Mouse (Mus musculus) liver, embryonic 13.5 days (tissue): ENCODE results near the gene Atp5g1. TPM values are rescaled to one million over a fixed set of nuclear protein-coding genes. Genes with fewer than 3 reads are reported as not detected.
A peak's percentile ranks its signal among the peaks of the same experiment; 100 is the strongest.
"Not testable (repeated sequence)": the region's sequence is repeated elsewhere in the genome, so short reads cannot be mapped to it uniquely, and the experiment has no call there.

ENCODE experiments used
- ATAC-seq: fragments of 200-750 bp; cut with Nextera tagmentation; 2 replicates; pipeline ENCODE4 v1.8.0; 2017; ENCODE audit warnings: low read depth, mild to moderate bottlenecking, moderate number of reproducible peaks, moderate library complexity
- DNase-seq: peaks from one replicate; pipeline ENCODE4 v3.0.0; 2022
- H3K27ac ChIP-seq: fragments of 300-500 bp; sonication (generic); 2 replicates; pipeline ENCODE4 v1.5.1; 2015; ENCODE audit warnings: moderate library complexity, mild to moderate bottlenecking, inconsistent platforms
- H3K27me3 ChIP-seq: fragments of 300-500 bp; sonication (generic); 2 replicates; pipeline ENCODE4 v1.6.1; 2015; ENCODE audit warnings: mild to moderate bottlenecking, inconsistent platforms
- H3K36me3 ChIP-seq: fragments of 300-500 bp; sonication (generic); 2 replicates; pipeline ENCODE4 v1.6.1; 2015; ENCODE audit warnings: mild to moderate bottlenecking, inconsistent platforms
- H3K4me1 ChIP-seq: fragments of 300-500 bp; sonication (generic); replicated peaks from 2 replicates; pipeline ENCODE4 v1.6.1; 2015; ENCODE audit warnings: inconsistent platforms
- H3K4me2 ChIP-seq: fragments of 300-500 bp; sonication (generic); 2 replicates; pipeline ENCODE4 v1.6.1; 2015; ENCODE audit warnings: inconsistent platforms, mild to moderate bottlenecking, moderate library complexity
- H3K4me3 ChIP-seq: fragments of 300-500 bp; sonication (generic); replicated peaks from 2 replicates; pipeline ENCODE4 v1.5.1; 2015; ENCODE audit warnings: mild to moderate bottlenecking, inconsistent platforms
- H3K9ac ChIP-seq: fragments of 300-500 bp; sonication (generic); 2 replicates; pipeline ENCODE4 v1.6.1; 2015; ENCODE audit warnings: mild to moderate bottlenecking, inconsistent platforms
- H3K9me3 ChIP-seq: fragments of 300-500 bp; sonication (generic); replicated peaks from 2 replicates; pipeline ENCODE4 v1.6.1; 2016; ENCODE audit warnings: inconsistent platforms
- WGBS: fragments of 180-500 bp; shearing (Covaris S2); methylation state at CpG from one replicate; pipeline ENCODE4 v1.1.7; 2015; ENCODE audit not compliant: insufficient replicate concordance; 5-methylcytosine and 5-hydroxymethylcytosine counted together
- polyA plus RNA-seq: library from polyadenylated mRNA; unstranded; fragments of >200 nt; fragmentation: Nextera tagmentation; extraction: Ambion mirVana; gene quantifications from 2 replicates; pipeline ENCODE4 v1.2.1, GENCODE M21; 2015

Atp5g1 gene
- polyA plus RNA-seq = 578 and 628 TPM in 2 replicates

DNA sequence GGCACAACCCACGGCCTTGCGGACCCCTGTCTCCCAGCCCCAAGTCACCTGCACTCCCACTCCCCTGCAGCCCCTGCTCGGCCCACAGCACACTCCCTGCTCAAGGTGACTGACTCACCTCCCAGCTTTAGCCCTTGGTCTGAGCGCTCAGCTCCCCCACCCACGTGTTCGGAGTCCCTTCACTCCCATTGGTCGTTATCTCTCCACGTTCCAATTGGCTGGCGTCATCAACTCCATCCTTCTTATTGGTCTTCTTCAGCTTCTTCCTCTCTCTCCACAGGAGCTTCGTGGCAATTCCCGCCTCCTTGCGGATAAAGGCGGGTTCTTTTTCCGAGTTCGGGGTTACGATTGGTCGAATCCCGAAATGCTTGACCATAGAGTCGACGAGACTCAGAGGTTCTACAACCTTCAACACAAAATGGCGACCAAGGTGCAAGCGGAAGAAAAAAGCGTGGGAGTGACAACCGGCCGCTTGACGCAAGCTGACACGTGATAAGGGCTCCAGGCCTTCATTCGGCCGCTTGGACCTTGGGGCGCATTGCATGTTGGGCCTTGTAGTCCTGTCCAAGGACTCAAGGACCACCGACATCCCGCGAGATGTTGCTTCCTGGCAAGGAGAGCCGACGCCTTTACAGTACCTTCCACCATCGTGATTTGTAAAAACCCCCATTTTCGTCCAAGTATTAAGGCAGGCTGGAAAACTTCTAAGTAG, at the start of gene Atp5g1:
Gene Atp5g1 (minus strand): TSS at position 162 of the 712 bp plus-strand sequence.
- peaks cover 26% of the 10 kb centered on the region for H3K36me3 ChIP-seq
- H3K27me3 ChIP-seq = no peaks in the 10 kb centered on the region
- H3K9ac ChIP-seq = peak within 1 kb of the TSS; percentile 85
- H3K4me2 ChIP-seq = peak within 1 kb of the TSS; percentile 92
- H3K4me3 ChIP-seq = peak within 1 kb of the TSS; percentile 79
- peak; percentile 99 for DNase-seq
- WGBS = under 1% methylated on average over 37 of the region's 37 CpGs
- H3K9me3 ChIP-seq = no peaks in the 10 kb centered on the region
- peaks cover 44% of the 10 kb centered on the region for H3K4me1 ChIP-seq
- peak within 1 kb of the TSS; percentile 79 for H3K27ac ChIP-seq
- peak; percentile 93 for ATAC-seq

DNA sequence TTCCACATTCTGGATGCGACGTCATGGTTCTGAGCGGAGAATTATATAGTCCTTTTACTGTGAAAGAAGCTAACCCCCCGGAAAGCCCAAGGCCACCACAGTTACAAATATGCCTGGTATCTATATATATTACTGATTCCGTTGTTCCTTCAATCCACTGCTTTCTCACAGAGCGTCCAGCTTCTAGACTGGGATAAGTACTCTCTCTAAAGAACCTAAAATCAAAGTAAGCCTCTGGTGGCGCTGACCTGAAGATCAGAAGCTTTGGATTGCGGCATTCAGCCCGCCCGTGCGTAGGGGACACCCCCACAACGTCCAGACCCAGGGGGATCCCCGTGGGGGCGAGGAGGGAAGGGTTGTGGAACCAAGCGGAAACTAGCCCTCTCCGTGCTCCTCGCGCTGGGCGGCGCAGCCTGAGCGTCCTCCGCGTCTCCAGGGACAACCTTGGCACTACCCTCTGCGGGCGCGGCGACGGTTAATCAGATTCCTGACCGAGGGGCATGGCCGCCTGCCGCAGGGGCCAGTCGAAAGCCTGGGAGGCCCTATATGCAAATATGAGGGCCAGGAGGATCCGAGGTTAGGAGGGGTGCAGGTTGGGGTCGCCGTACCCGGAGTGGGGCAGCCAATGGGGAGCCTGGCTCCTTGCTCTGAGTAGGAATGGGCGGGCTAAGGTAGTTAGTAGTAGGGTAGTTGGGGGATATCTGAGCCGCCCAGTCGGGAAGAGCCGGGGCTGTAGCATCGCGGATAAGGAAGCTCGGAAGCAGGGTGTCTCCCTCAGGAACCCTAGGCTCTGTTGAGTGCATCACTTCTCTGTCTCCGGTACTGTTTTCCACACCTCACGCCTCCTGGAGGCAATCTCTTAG, 48.8 kb upstream of the Atp5g1 start:
- H3K9me3 ChIP-seq = no peaks in the 10 kb centered on the region
- peak overlapping the region; percentile 37 for H3K4me3 ChIP-seq
- H3K36me3 ChIP-seq = no peaks in the 10 kb centered on the region
- no peak overlapping the region for H3K9ac ChIP-seq
- peaks cover 51% of the 10 kb centered on the region for H3K27me3 ChIP-seq
- ATAC-seq (no peak; the same call in 1 of the 2 replicates), DNase-seq (no peak)
- WGBS = 3% methylated on average over 45 of the region's 45 CpGs
- peaks cover 8% of the 10 kb centered on the region for H3K4me1 ChIP-seq
- no peak overlapping the region for H3K27ac ChIP-seq
- H3K4me2 ChIP-seq = peak overlapping the region; percentile 57

DNA sequence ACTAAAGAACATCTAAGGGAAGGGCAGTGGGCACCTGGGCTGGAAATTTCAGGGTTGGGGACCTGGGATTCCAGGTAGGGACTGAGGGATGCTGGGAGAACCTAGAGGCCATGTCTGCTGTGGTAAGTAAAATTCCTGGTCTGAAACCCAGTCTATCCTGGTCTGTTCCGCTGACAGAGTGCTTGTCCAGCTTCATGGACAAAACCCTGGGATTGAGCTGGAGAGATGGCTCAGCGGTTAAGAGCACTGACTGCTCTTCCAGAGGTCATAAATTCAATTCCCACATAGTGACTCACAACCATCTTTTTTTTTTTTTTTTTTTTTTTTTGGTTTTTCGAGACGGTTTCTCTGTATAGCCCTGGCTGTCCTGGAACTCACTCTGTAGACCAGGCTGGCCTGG, 47.3 kb upstream of the Atp5g1 start:
- H3K27ac ChIP-seq, DNase-seq, H3K4me3 ChIP-seq, H3K36me3 ChIP-seq, H3K4me2 ChIP-seq, H3K4me1 ChIP-seq, H3K9ac ChIP-seq, H3K9me3 ChIP-seq, ATAC-seq: not testable (repeated sequence)
- 60% methylated on average over 4 of the region's 4 CpGs for WGBS
- H3K27me3 ChIP-seq = peaks cover 51% of the 10 kb centered on the region

DNA sequence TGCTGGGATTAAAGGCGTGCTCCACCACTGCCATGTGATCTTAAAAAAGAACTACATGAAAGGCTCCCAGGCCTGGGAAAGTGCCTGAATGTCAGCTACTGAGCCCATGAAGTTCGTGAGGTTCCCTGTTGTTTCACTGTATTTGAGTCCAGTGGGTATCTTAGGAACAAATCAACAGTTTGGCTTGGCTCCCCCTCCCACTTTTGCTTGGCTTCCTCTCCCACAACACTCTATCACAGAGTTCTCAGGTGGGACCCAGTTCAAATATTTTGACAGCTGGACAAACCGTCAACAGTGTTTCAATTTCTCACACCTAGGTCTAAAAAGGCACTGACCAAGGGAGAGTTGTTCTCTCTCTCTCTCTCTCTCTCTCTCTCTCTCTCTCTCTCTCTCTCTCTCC, 43.9 kb upstream of the Atp5g1 start:
- H3K27me3 ChIP-seq = peaks cover 29% of the 10 kb centered on the region
- no peak overlapping the region for H3K9ac ChIP-seq
- H3K4me3 ChIP-seq = no peak overlapping the region
- no peak overlapping the region for H3K4me2 ChIP-seq
- 44% methylated on average over 3 of the region's 3 CpGs for whole genome bisulfite sequencing
- ATAC-seq (no peak), DNase-seq (no peak)
- no peaks in the 10 kb centered on the region for H3K36me3 ChIP-seq
- H3K4me1 ChIP-seq = peaks cover 7% of the 10 kb centered on the region
- no peaks in the 10 kb centered on the region for H3K9me3 ChIP-seq
- no peak overlapping the region for H3K27ac ChIP-seq

DNA sequence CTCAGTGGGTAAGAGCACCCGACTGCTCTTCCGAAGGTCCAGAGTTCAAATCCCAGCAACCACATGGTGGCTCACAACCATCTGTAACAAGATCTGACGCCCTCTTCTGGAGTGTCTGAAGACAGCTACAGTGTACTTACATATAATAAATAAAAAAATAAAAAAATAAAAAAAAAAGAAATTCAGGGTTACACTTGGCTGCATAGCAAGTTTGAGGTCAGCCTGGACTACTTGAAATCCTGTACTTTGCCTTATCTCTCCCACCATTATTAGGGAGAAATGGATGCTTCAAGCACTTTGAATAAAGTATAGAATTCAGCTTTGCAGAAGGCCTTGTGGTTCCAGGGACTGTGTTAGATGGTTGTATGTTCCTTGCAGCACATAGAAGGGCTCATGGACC, 41.5 kb upstream of the Atp5g1 start:
- not testable (repeated sequence) for H3K27me3 ChIP-seq, H3K9ac ChIP-seq, H3K9me3 ChIP-seq, H3K27ac ChIP-seq, ATAC-seq, H3K4me1 ChIP-seq, H3K36me3 ChIP-seq, H3K4me3 ChIP-seq, H3K4me2 ChIP-seq, DNase-seq
- 51% methylated on average over 3 of the region's 3 CpGs for WGBS

DNA sequence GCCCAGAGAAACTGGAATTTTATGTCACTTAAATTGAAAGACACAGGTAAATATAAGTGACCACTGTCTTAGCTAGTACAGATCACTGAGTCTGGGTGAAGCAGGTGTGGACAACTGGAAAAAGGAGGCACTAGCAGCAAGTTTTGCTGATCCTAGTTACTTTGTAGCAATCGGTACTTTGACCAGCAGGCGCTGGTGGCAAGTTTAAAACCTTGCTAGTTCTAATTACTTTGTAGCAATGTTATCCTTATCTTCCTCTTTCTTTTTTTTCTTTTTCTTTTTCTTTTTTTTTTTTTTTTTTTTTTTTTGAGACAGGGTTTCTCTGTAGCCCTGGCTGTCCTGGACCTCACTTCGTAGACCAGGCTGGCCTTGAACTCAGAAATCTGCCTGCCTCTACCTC, 40.6 kb upstream of the Atp5g1 start:
- Histone ChIP-seq H3K9ac (no peak overlapping the region), H3K4me2 (no peak overlapping the region), H3K36me3 (no peaks in the 10 kb centered on the region), H3K27ac (no peak overlapping the region), H3K27me3 (peaks cover 5% of the 10 kb centered on the region; the same call in 1 of the 2 replicates), H3K9me3 (no peaks in the 10 kb centered on the region), H3K4me1 (no peaks in the 10 kb centered on the region), H3K4me3 (no peak overlapping the region)
- 76% methylated on average over 3 of the region's 3 CpGs for WGBS
- no peak for DNase-seq
- no peak for ATAC-seq

DNA sequence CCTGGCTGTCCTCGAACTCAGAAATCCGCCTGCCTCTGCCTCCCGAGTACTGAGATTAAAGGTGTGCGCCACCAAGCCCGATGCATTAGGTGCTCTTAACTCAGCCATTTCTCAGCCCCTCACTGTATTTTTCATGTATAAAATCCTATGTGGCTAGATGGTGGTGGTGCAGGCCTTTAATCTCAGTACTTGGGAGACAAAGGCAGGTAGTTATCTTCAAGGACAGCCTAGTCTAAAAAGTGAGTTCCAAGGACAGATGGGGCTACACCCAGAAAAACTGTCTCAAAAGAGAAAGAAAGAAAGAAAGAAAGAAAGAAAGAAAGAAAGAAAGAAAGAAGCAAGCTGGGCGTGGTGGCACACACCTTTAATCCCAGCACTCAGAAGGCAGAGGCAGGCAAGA, 39.9 kb upstream of the Atp5g1 start:
- ATAC-seq (no peak), DNase-seq (no peak)
- Histone ChIP-seq H3K27ac (no peak overlapping the region), H3K36me3 (no peaks in the 10 kb centered on the region), H3K4me2 (no peak overlapping the region), H3K4me1 (no peaks in the 10 kb centered on the region), H3K9ac (no peak overlapping the region), H3K4me3 (no peak overlapping the region), H3K9me3 (no peaks in the 10 kb centered on the region), H3K27me3 (0 out of 2 replicates have a peak, but pooled peaks cover 5% of the 10 kb centered on the region)
- WGBS = 67% methylated on average over 6 of the region's 6 CpGs

DNA sequence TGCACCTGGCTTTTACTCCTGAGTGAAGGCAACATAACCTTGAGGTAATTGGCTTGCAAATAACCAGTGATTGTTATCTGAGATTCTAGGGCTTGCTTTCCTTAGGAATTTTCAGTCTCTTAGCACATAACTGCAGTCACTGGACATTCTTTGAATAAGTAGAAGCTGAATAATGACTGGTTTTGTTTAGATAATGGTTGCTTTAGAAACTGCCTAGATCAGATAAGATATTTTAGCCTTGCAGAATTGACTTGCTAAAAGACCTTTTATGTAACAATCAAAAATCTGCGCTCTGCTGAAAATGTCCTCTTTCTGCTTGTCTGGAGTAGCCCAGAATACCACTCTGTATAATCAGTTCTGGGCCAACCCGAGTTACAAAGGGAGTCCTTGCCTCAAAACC, 38.6 kb upstream of the Atp5g1 start:
- Histone ChIP-seq H3K27me3 (0 out of 2 replicates have a peak, but pooled peaks cover 5% of the 10 kb centered on the region), H3K9ac (no peak overlapping the region), H3K9me3 (no peaks in the 10 kb centered on the region), H3K27ac (no peak overlapping the region), H3K4me3 (no peak overlapping the region), H3K4me1 (no peaks in the 10 kb centered on the region), H3K36me3 (no peaks in the 10 kb centered on the region), H3K4me2 (no peak overlapping the region)
- no peak for DNase-seq
- WGBS = 42% methylated on average over 2 of the region's 2 CpGs
- no peak for ATAC-seq

DNA sequence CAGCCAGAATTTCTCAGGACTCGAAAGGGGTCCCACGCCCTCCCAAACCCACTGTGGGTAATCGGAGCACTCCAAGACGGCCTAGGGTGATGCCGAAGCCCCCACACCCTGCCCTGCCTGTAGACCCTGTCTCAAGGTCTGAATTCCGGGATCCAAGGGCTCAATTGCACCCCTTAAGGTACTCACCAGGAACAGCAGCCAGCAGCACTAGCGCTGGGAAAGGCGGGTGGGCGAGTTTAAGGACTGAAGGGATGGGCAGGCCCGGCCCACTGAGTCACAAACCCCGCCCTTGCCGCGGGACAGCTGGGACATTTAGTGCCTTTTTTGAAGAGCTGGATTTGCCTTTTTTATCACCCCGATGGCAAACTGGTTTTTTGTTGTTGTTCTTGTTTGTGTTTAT, 36.3 kb upstream of the Atp5g1 start, which contains the start of gene Calcoco2:
Gene Calcoco2 (minus strand): TSS at position 214 of the 400 bp plus-strand sequence.
- Histone ChIP-seq H3K9me3 (no peaks in the 10 kb centered on the region), H3K27ac (no peak within 1 kb of the TSS), H3K4me1 (no peaks in the 10 kb centered on the region), H3K27me3 (0 out of 2 replicates have a peak, but pooled peaks cover 5% of the 10 kb centered on the region), H3K9ac (no peak within 1 kb of the TSS), H3K36me3 (no peaks in the 10 kb centered on the region), H3K4me2 (no peak within 1 kb of the TSS), H3K4me3 (no peak within 1 kb of the TSS)
- DNase-seq (no peak), ATAC-seq (no peak)
- 36% methylated on average over 14 of the region's 14 CpGs for WGBS

DNA sequence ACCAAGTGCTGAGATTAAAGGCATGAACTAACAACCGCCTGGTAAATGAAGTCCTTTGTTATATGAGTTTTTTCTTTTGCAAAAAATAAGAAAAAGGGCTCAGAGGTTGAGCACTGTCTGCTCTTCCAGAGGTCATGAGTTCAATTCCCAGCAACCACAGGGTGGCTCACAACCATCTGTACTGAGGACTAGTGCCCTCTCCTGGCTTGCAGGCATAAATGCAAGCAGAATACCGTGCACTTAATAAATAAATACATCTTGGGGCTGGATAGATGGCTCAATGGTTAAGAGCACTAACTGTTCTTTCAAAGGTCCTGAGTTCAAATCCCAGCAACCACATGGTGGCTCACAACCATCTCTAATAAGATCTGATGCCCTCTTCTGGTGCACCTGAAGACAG, 35.5 kb upstream of the Atp5g1 start:
- 42% methylated on average over 2 of the region's 2 CpGs for WGBS
- not testable (repeated sequence) for DNase-seq, H3K4me2 ChIP-seq, H3K27me3 ChIP-seq, ATAC-seq, H3K9ac ChIP-seq, H3K36me3 ChIP-seq, H3K27ac ChIP-seq, H3K4me3 ChIP-seq, H3K9me3 ChIP-seq, H3K4me1 ChIP-seq

DNA sequence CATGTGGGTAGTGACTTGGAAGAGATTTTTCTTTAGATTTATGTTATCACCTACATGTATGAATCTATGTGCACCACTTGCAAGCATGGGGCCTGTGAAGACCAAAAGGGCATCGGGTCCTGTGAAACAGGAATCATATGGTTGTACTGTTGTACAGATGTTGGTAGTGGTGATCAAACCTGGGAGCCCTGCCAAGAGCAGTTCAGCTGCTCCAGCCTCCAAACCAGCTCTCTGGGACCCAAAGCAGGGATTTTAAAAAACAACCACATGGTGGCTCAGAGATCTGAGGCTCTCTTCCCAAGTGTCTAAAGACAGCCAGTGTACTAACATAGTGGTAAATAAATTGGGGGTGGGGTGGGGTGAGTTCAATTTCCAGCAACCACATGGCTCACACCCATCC, 32.9 kb upstream of the Atp5g1 start:
- Histone ChIP-seq H3K9ac (no peak overlapping the region), H3K4me2 (no peak overlapping the region), H3K4me1 (no peaks in the 10 kb centered on the region), H3K36me3 (no peaks in the 10 kb centered on the region), H3K4me3 (no peak overlapping the region), H3K27me3 (0 out of 2 replicates have a peak, but pooled peaks cover 5% of the 10 kb centered on the region), H3K9me3 (no peaks in the 10 kb centered on the region), H3K27ac (no peak overlapping the region)
- DNase-seq (no peak), ATAC-seq (no peak)
- 55% methylated on average over 1 of the region's 1 CpGs for WGBS
